Mouse (Mus musculus) naive thymus-derived CD4-positive, alpha-beta T cell, adult 2 months (primary cell): ENCODE data around the gene Dirc2.

Source experiments
- DNase-seq: peaks from one replicate; pipeline ENCODE4 v3.0.0-alpha.2; 2011; ENCODE audit warnings: low read depth

The Dirc2 gene

GRCm38 (mm10) chr16:35739548-35739947 is 29.6 kb downstream of the Dirc2 start:
- DNase-seq, result no peak

GRCm38 (mm10) chr16:35738096-35738767 is 30.9 kb downstream of the Dirc2 start:
- DNase-seq, result no peak

- peak; percentile 86 for DNase-seq
Observed at GRCm38 (mm10) chr16:35734038-35734437, 35.1 kb downstream of the Dirc2 start.

- no peak for DNase-seq
Observed at GRCm38 (mm10) chr16:35732096-35732495, 37.1 kb downstream of the Dirc2 start.

- no peak for DNase-seq
Observed at GRCm38 (mm10) chr16:35729151-35729738, 39.9 kb downstream of the Dirc2 start.

- no peak for DNase-seq
Observed at GRCm38 (mm10) chr16:35726601-35727000, 42.6 kb downstream of the Dirc2 start.

- no peak for DNase-seq
Observed at GRCm38 (mm10) chr16:35724561-35724960, 44.6 kb downstream of the Dirc2 start.

- no peak for DNase-seq
Observed at GRCm38 (mm10) chr16:35717761-35718160, 51.4 kb downstream of the Dirc2 start.

GRCm38 (mm10) chr16:35716257-35716656 is 52.9 kb downstream of the Dirc2 start:
- no peak for DNase-seq

- DNase-seq, result no peak
Observed at GRCm38 (mm10) chr16:35715771-35716170, 53.4 kb downstream of the Dirc2 start.

GRCm38 (mm10) chr16:35715350-35715749 is 53.8 kb downstream of the Dirc2 start:
- DNase-seq, result no peak

GRCm38 (mm10) chr16:35714689-35715088 is 54.5 kb downstream of the Dirc2 start:
- DNase-seq, result no peak

GRCm38 (mm10) chr16:35713606-35714005 is 55.5 kb downstream of the Dirc2 start:
- DNase-seq, result no peak

GRCm38 (mm10) chr16:35711004-35711403 is 58.2 kb downstream of the Dirc2 start:
- DNase-seq, result no peak

- no peak for DNase-seq
Observed at GRCm38 (mm10) chr16:35707004-35707403, 62.2 kb downstream of the Dirc2 start.

GRCm38 (mm10) chr16:35704796-35705195 is 64.4 kb downstream of the Dirc2 start:
- no peak for DNase-seq

- DNase-seq, result no peak
Observed at GRCm38 (mm10) chr16:35703763-35704679, 65.1 kb downstream of the Dirc2 start.

GRCm38 (mm10) chr16:35701823-35702222 is 67.3 kb downstream of the Dirc2 start:
- DNase-seq, result no peak

GRCm38 (mm10) chr16:35696103-35696502 is 73.1 kb downstream of the Dirc2 start:
- DNase-seq, result peak; percentile 12

- no peak for DNase-seq
Observed at GRCm38 (mm10) chr16:35694250-35694846, 74.8 kb downstream of the Dirc2 start.

GRCm38 (mm10) chr16:35691606-35692005 is 77.5 kb downstream of the Dirc2 start:
- no peak for DNase-seq

- DNase-seq, result no peak
Observed at GRCm38 (mm10) chr16:35686491-35686890, 82.7 kb downstream of the Dirc2 start.
